Mouse (Mus musculus): Measurements from ENCODE around the gene Ager. TPM values are rescaled to one million over a fixed set of nuclear protein-coding genes. Genes with fewer than 3 reads are reported as not detected.
A peak's percentile ranks its signal among the peaks of the same experiment; 100 is the strongest.

The Ager gene
- polyA plus RNA-seq, 1 experiment, result 5.2 TPM

DNA sequence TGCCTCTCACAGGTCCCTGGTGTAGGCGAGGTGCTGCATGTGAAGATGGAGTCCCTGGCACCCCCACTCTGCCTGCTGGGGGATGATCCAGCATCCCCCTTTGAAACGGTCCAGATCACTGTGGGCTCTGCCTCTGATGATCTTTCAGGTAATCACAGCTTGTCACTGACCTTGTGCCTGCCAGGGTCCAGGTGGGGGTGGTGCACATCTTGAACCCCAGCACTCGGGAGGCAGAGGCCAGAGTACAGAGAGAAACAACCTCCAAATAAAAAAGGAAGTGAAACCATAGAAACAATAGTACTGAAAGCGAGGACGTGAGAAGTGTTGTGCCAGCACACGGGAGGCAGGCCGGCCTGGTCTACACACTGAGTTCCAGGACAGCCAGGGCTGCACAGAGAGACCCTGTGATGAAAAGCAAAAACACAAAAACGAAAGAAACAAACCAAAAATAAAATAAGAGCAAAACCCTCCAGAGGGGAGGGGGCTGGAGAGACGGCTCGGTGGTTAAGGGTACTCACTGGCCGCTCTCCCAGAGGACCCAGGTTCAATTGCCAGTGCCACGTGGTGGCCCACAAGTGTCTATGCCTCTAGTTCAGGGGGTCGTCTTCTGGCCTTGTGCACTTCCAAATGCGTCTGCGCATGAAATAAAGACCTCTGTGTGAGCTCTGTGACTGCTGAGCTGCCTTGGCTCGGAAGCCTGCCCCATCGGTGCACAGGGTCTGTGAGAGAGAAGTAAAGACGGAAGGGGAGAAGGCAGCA, 51.6 kb downstream of the Ager start:
- H3K4me3 ChIP-seq (ENCODE audit: extremely low read depth, insufficient read depth, insufficient read length), result no peak overlapping the region
- peaks cover 32% of the 10 kb centered on the region for H3K36me3 ChIP-seq (ENCODE audit: control insufficient read depth, insufficient read depth, low read length)
- 58% methylated on average over 18 of the region's 18 CpGs for WGBS
- H3K4me1 ChIP-seq (ENCODE audit: control insufficient read depth, insufficient read depth, insufficient read length), result peaks cover 15% of the 10 kb centered on the region; the same call in 1 of the 2 replicates
- no peaks in the 10 kb centered on the region for H3K27me3 ChIP-seq (ENCODE audit: control insufficient read depth, insufficient read depth, low read length)
- TF ChIP-seq POLR2A (IDR thresholded peaks at IDR 0.05; ENCODE audit: low read depth, low read length), result no peak
- no peak for TF ChIP-seq CTCF (IDR thresholded peaks at IDR 0.05; ENCODE audit: extremely low read depth, insufficient read depth, insufficient read length, insufficient replicate concordance)
- peak overlapping the region; percentile 42 for H3K27ac ChIP-seq (ENCODE audit: insufficient read depth, low read length)
- DNase-seq (ENCODE audit: low read depth in 1 of 2, low spot score in 2 of 2), result no peak

Other genes with a start within 250 kb of the Ager start
- 4.1 and 4.4 TPM in 2 replicates for gene Btnl2, start 243.0 kb upstream of the Ager start, polyA plus RNA-seq (2012; rRNA removed)
- gene Btnl1, start 220.7 kb upstream of the Ager start, polyA plus RNA-seq (2012; rRNA removed), result 0.35 and 0.56 TPM in 2 replicates
- 1.1 and 1.8 TPM in 2 replicates for gene BC051142, start 199.0 kb upstream of the Ager start, polyA plus RNA-seq (2012; rRNA removed)
- gene Btnl4, start 120.5 kb upstream of the Ager start, polyA plus RNA-seq (2012; rRNA removed), result 0.55 and 1.1 TPM in 2 replicates
- 0.55 and 0.68 TPM in 2 replicates for gene Btnl6, start 80.5 kb upstream of the Ager start, polyA plus RNA-seq (2012; rRNA removed)
- gene Notch4, start 33.6 kb upstream of the Ager start, polyA plus RNA-seq (2012; rRNA removed), result 9.6 and 12.7 TPM in 2 replicates
- 68.8 and 91.0 TPM in 2 replicates for gene Gpsm3, start 8.1 kb upstream of the Ager start, polyA plus RNA-seq (2012; rRNA removed)
- gene Pbx2, start 6.6 kb upstream of the Ager start, polyA plus RNA-seq (2012; rRNA removed), result 60.4 and 69.5 TPM in 2 replicates
- gene Rnf5, start 5.8 kb downstream of the Ager start, polyA plus RNA-seq (2012; rRNA removed), result 54.1 and 61.8 TPM in 2 replicates
- 156 and 187 TPM in 2 replicates for gene Agpat1, start 6.4 kb downstream of the Ager start, polyA plus RNA-seq (2012; rRNA removed)
- gene Egfl8, start 18.1 kb downstream of the Ager start, polyA plus RNA-seq (2012; rRNA removed), result 3.2 and 3.9 TPM in 2 replicates
- gene Ppt2, start 30.6 kb downstream of the Ager start, polyA plus RNA-seq (2012; rRNA removed), result 31.7 and 36.3 TPM in 2 replicates
- 9.5 and 9.9 TPM in 2 replicates for gene Prrt1, start 31.7 kb downstream of the Ager start, polyA plus RNA-seq (2012; rRNA removed)
- gene Fkbpl, start 46.9 kb downstream of the Ager start, polyA plus RNA-seq (2012; rRNA removed), result 1.4 and 1.6 TPM in 2 replicates
- gene Atf6b, start 49.3 kb downstream of the Ager start, polyA plus RNA-seq (2012; rRNA removed), result 76.4 and 102 TPM in 2 replicates
- 34.1 and 34.4 TPM in 2 replicates for gene Tnxb, start 72.7 kb downstream of the Ager start, polyA plus RNA-seq (2012; rRNA removed)
- 63.4 and 68.8 TPM in 2 replicates for gene C4b, start 146.0 kb downstream of the Ager start, polyA plus RNA-seq (2012; rRNA removed)
- gene Cyp21a1, start 206.7 kb downstream of the Ager start, polyA plus RNA-seq (2012; rRNA removed), result 3.7 and 5.4 TPM in 2 replicates
- gene Stk19, start 239.1 kb downstream of the Ager start, polyA plus RNA-seq (2012; rRNA removed), result 31.6 and 37.7 TPM in 2 replicates
- gene Dxo, start 239.2 kb downstream of the Ager start, polyA plus RNA-seq (2012; rRNA removed), result 54.2 and 68.3 TPM in 2 replicates